Mouse (Mus musculus): ENCODE results near the gene Adk. TPM values are rescaled to one million over a fixed set of nuclear protein-coding genes. Genes with fewer than 3 reads are reported as not detected.

Adk gene
- total and polyA plus RNA-seq, 3 experiments, result 69.0 to 479 (median 102) TPM

DNA sequence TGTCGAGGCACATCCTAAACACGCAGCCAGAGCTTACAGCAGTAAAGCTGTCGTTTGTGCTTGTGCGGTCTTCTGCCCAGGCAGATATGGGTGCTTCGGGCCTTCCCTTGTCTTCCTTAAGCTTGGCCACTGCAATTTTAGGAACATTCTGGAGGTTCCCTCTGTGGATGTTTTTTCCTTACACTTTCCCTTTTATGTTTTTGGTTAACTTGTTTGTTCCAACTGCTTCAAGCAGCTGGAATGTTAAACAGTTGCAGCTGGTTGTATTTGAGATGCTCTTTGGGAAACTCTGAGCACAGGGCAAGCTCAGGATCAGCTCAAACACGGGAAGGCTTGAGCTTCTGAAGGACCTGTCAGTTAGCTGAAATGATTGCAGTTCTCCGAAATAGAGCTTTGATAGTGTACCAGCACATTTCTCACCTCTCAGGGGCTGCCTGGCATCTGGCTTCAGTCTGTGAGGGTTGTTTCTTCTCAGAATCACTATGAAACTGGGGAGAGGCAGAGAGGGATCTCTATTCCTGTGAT, 34.5 kb downstream of the Adk start:
- H3K36me3 ChIP-seq (ENCODE audit: control insufficient read depth in 1 of 2, insufficient read depth in 2 of 2, low read length in 2 of 2), result peaks cover 0 to 33% of the 10 kb centered on the region in 2 experiments; a peak in 3 of 4 replicates
- no peak for DNase-seq (ENCODE audit: low read depth, low spot score)
- H3K4me1 ChIP-seq (ENCODE audit: control insufficient read depth in 1 of 2, insufficient read depth in 2 of 2, low read length in 2 of 2), result peaks cover 14 to 17% of the 10 kb centered on the region in 2 experiments
- TF ChIP-seq ZNF384 (IDR thresholded peaks at IDR 0.05; ENCODE audit: low read depth, low read length) (no peak), USF2 (IDR thresholded peaks at IDR 0.05; ENCODE audit: borderline replicate concordance in 1 of 2, insufficient read depth in 1 of 2, low read depth in 1 of 2, low read length in 2 of 2) (no peak), GABPA (IDR thresholded peaks at IDR 0.05; ENCODE audit: low read depth, low read length) (no peak), HCFC1 (IDR thresholded peaks at IDR 0.05; ENCODE audit: low read depth, low read length) (no peak), TCF12 (IDR thresholded peaks at IDR 0.05; ENCODE audit: low read depth, low read length) (no peak), MXI1 (IDR thresholded peaks at IDR 0.05; ENCODE audit: low read depth, low read length) (no peak), NRF1 (IDR thresholded peaks at IDR 0.05; ENCODE audit: insufficient read depth, low read depth, low read length, poor library complexity, severe bottlenecking) (no peak), UBTF (IDR thresholded peaks at IDR 0.05; ENCODE audit: borderline replicate concordance, insufficient read depth, low read depth, low read length) (no peak), MEF2A (IDR thresholded peaks at IDR 0.05; ENCODE audit: extremely low read depth, insufficient replicate concordance, low read depth, low read length, poor library complexity, severe bottlenecking) (no peak), CHD1 (IDR thresholded peaks at IDR 0.05; ENCODE audit: low read depth, low read length) (no peak), RCOR1 (IDR thresholded peaks at IDR 0.05; ENCODE audit: low read depth, low read length) (no peak), TAL1 (IDR thresholded peaks at IDR 0.05; ENCODE audit: low read length) (no peak), SMC3 (IDR thresholded peaks at IDR 0.05; ENCODE audit: low read depth, low read length) (no peak), ZKSCAN1 (IDR thresholded peaks at IDR 0.05; ENCODE audit: low read depth, low read length) (no peak), MAZ (IDR thresholded peaks at IDR 0.05; ENCODE audit: low read depth, low read length) (no peak), MAFK (IDR thresholded peaks at IDR 0.05; ENCODE audit: borderline replicate concordance, low read depth, low read length) (no peak), CHD2 (IDR thresholded peaks at IDR 0.05; ENCODE audit: low read length) (no peak), RAD21 (IDR thresholded peaks at IDR 0.05; ENCODE audit: low read depth, low read length) (no peak)
- no peak overlapping the region for H3K4me3 ChIP-seq (ENCODE audit: control insufficient read depth in 1 of 2, insufficient read depth in 1 of 2, low read depth in 2 of 2, low read length in 2 of 2)
- H3K27ac ChIP-seq (ENCODE audit: control insufficient read depth, low read depth, low read length), result no peak overlapping the region
- peaks cover 2% of the 10 kb centered on the region; the same call in 1 of the 2 replicates for H3K79me2 ChIP-seq (ENCODE audit: control insufficient read depth, insufficient read depth, low read length, poor library complexity)
- H3K9me3 ChIP-seq (replicated peaks; ENCODE audit: insufficient read depth, low read length), result no peaks in the 10 kb centered on the region
- no peaks in the 10 kb centered on the region for H3K27me3 ChIP-seq (ENCODE audit: control insufficient read depth in 1 of 2, insufficient read depth in 2 of 2, low read length in 2 of 2)
- H3K9ac ChIP-seq (ENCODE audit: control insufficient read depth, low read depth, low read length, poor library complexity, severe bottlenecking), result no peak overlapping the region
